In the genomic region with DNA sequence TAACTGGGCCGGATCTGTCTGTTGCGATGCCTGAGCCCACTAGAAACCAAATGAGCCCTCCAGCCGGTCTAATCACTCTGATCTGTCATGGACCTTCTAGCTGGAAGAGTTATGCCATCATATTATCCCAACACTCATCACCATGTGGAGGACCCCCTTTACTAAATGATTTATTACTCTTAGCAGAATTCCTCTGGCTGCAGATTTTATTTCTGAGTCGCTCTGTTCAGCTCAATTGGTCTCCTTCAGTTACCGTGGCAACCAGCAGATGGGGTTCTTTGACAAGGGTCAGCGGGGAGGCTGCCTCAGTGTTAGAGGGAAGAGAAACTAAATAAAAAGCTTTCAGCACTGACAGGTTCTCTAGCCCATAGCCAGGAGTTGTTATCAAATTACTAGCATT, we compare ENCODE assay signal across 9 mouse cellular contexts.
DNase-seq lines count a peak whose midpoint lies in the region; ATAC-seq lines count a peak whose summit lies in the region.
"Had no signal": no experiment of that assay in that cellular context is flagged by ENCODE, and none has a peak within 500 bp of the region (broad histone marks: within the 10 kb centered on the region; RNA-seq: fewer than 3 reads in every experiment).

No protein-coding gene starts in this region.

- no peaks in the 10 kb centered on the region for H3K9me3 ChIP-seq in hindbrain, embryonic 14.5 days (ENCODE audit: control insufficient read depth, low read length)
- no peaks in the 10 kb centered on the region for H3K9me3 ChIP-seq in midbrain, embryonic 15.5 days
- H3K9me3 ChIP-seq in intestine, embryonic 16.5 days (ENCODE audit: control insufficient read depth, low read length), result no peaks in the 10 kb centered on the region

- WGBS in hindbrain, embryonic 14.5 days, result 12% methylated on average over 6 of the region's 6 CpGs
- 8% methylated on average over 6 of the region's 6 CpGs for WGBS in midbrain, embryonic 15.5 days
- WGBS in intestine, embryonic 16.5 days, result 40% methylated on average over 6 of the region's 6 CpGs

- H3K27me3 ChIP-seq in hindbrain, embryonic 14.5 days (ENCODE audit: control insufficient read depth, insufficient read depth, low read length), result no peaks in the 10 kb centered on the region
- H3K27me3 ChIP-seq in midbrain, embryonic 15.5 days (replicated peaks), result no peaks in the 10 kb centered on the region
- H3K27me3 ChIP-seq in intestine, embryonic 16.5 days (replicated peaks; ENCODE audit: control insufficient read depth, insufficient read depth, low read length), result no peaks in the 10 kb centered on the region

- H3K36me3 ChIP-seq in hindbrain, embryonic 14.5 days (replicated peaks; ENCODE audit: control insufficient read depth, insufficient read depth), result no peaks in the 10 kb centered on the region
- H3K36me3 ChIP-seq in midbrain, embryonic 15.5 days (replicated peaks), result no peaks in the 10 kb centered on the region
- no peaks in the 10 kb centered on the region for H3K36me3 ChIP-seq in intestine, embryonic 16.5 days (ENCODE audit: control insufficient read depth, insufficient read depth, low read length)

- H3K27ac ChIP-seq in hindbrain, embryonic 14.5 days, result peak overlapping the region; percentile 76; the same call in 1 of the 2 replicates
- H3K27ac ChIP-seq in midbrain, embryonic 15.5 days, result peak overlapping the region; percentile 48; the same call in 1 of the 2 replicates
- no peak overlapping the region for H3K27ac ChIP-seq in intestine, embryonic 16.5 days (ENCODE audit: low read length)
- H3K27ac ChIP-seq: liver, embryonic 14.5 days had no signal

- no peak overlapping the region for H3K9ac ChIP-seq in hindbrain, embryonic 14.5 days
- no peak overlapping the region for H3K9ac ChIP-seq in midbrain, embryonic 15.5 days
- H3K9ac ChIP-seq in intestine, embryonic 16.5 days (ENCODE audit: low read depth, low read length), result no peak overlapping the region
- H3K9ac ChIP-seq: liver, embryonic 14.5 days had no signal

- peaks cover 50% of the 10 kb centered on the region for H3K4me1 ChIP-seq in hindbrain, embryonic 14.5 days (replicated peaks; ENCODE audit: control insufficient read depth, insufficient read depth, low read length)
- peaks cover 64% of the 10 kb centered on the region for H3K4me1 ChIP-seq in midbrain, embryonic 15.5 days
- peaks cover 15% of the 10 kb centered on the region for H3K4me1 ChIP-seq in intestine, embryonic 16.5 days (ENCODE audit: control insufficient read depth, insufficient read depth, low read length)

- H3K4me3 ChIP-seq in hindbrain, embryonic 14.5 days (replicated peaks; ENCODE audit: low read length), result no peak overlapping the region
- no peak overlapping the region for H3K4me3 ChIP-seq in midbrain, embryonic 15.5 days
- H3K4me3 ChIP-seq in intestine, embryonic 16.5 days (ENCODE audit: low read length), result no peak overlapping the region

- DNase-seq in gastrocnemius, adult 18-20 months (ENCODE audit: low spot score), result peak; percentile 32
- DNase-seq in gastrocnemius, postnatal 25 days, result no peak
- peak; percentile 73 for DNase-seq in brain, adult 2 months (ENCODE audit: low read depth, low spot score)
- DNase-seq in hindbrain, embryonic 14.5 days (ENCODE audit: low spot score), result peak; percentile 59
- no peak for DNase-seq in left cerebral cortex, adult 18-20 months (ENCODE audit: low spot score in 2 of 2)

- ATAC-seq in hindbrain, embryonic 14.5 days (ENCODE audit: low FRiP score), result peak; percentile 59
- peak; percentile 64 for ATAC-seq in midbrain, embryonic 15.5 days (replicated peaks)
- ATAC-seq in inflammation-experienced regulatory T-cells, adult 6 months, result no peak
- ATAC-seq in intestine, embryonic 16.5 days, result no peak

- H3K4me2 ChIP-seq in hindbrain, embryonic 14.5 days (replicated peaks), result no peak overlapping the region
- no peak overlapping the region for H3K4me2 ChIP-seq in midbrain, embryonic 15.5 days
- H3K4me2 ChIP-seq in intestine, embryonic 16.5 days (ENCODE audit: low read depth, low read length), result no peak overlapping the region

Comparison
In these comparisons a context has a peak if more than half of its experiments do, and no peak if none do; other contexts are left out.
1. DNase-seq: peak in gastrocnemius, adult 18-20 months (single experiment), brain, adult 2 months (single experiment) and hindbrain, embryonic 14.5 days (single experiment); none in gastrocnemius, postnatal 25 days (single experiment) and left cerebral cortex, adult 18-20 months (0 of 2).
2. ATAC-seq: peak in hindbrain, embryonic 14.5 days (single experiment) and midbrain, embryonic 15.5 days (single experiment); none in inflammation-experienced regulatory T-cells, adult 6 months (single experiment) and intestine, embryonic 16.5 days (single experiment).